Mouse (Mus musculus) 3T3-L1 (cell line): ENCODE measurements at regions not wholly inside any gene's neighbourhood (a gene's known extent, or its start where the extent isn't known, plus 50 kb on each side); places are given as distances from the start of the nearest gene placed in this dataset.

Experiments
- DNase-seq: peaks from one replicate; pipeline ENCODE4 v3.0.0-alpha.2; 2015; ENCODE audit warnings: low read depth, low spot score

GRCm38 (mm10) chr13:75647513-75647912, 59.0 kb upstream of the Ell2 start:
- DNase-seq = no peak

- DNase-seq = no peak
Measured at GRCm38 (mm10) chr13:75651941-75652340, 54.6 kb upstream of the Ell2 start.

- no peak for DNase-seq
Measured at GRCm38 (mm10) chr13:75652966-75653365, 53.6 kb upstream of the Ell2 start.
